Mouse (Mus musculus): ENCODE measurements around the gene Rangap1.

Rangap1 gene

GRCm38 (mm10) chr15:81760361-81761079 lies 15.2 kb upstream of the Rangap1 start:
- ChIA-PET CTCF (interaction anchor here (0.5 to 1.5 kb wide), 8 partner anchors 12 to 1442 kb away, joined by 3 to 5 read pairs (median 3); no protein-coding TSS in a partner anchor), POLR2A (interaction anchor here in 3 of 4 experiments (0.6 to 1.4 kb wide), 9 partner anchors 9 to 132 kb away, joined by 3 to 11 read pairs (median 3); partner anchors contain the start of gene Zc3h7b (in 1 of the 3))

DNA sequence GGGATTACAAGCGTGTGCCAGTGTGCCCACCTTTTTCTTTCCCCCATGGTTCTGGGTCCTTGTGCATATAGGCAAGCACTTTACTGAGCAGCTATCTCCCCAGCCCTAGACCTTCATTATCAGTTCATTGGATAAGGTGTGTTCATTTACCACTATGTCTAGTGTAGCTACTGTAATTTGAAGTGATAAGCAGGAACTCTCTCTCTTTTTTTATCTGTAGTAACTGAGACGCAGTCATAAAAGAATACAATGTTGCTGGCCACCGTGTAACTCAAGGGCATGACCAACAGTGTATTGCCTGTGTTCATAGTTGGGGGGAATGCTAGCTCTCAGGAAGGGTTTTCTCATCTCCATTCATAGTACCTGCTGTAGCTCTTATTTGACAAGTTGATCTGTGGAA lies 14.2 kb upstream of the Rangap1 start:
- POLR2A ChIA-PET, result interaction anchor here in 3 of 4 experiments (0.6 to 2.4 kb wide), 5 partner anchors 9 to 24 kb away, joined by 3 to 11 read pairs (median 4); no protein-coding TSS in a partner anchor

DNA sequence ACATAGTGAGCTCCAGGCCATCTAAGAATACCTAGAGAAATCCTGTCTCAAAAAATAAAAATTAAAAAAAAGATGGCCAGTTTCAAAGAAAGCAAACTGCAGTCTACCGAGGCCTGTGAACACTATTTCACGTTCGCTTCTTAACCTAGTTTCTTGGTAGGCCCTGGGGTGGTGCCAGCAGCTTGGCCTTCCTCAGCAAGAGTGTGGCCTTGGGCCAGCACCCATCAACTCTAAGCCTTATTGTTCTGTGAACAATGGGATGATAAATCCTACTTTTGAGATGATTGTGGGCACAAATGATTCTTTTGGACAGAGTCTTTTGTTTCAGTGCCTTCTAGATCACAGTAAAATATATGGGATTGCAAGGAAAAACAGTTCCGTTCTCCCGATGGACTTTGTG lies 13.4 kb upstream of the Rangap1 start:
- ChIA-PET POLR2A (interaction anchor here in 3 of 4 experiments (0.6 to 2.4 kb wide), 4 partner anchors 13 to 201 kb away, joined by 3 to 6 read pairs (median 4); no protein-coding TSS in a partner anchor), CTCF (no interaction called here)

More for the DNA sequence above, 14.2 kb upstream of the Rangap1 start:
- CTCF ChIA-PET, result interaction anchor here in 1 of 4 experiments (0.5 to 0.6 kb wide), 3 partner anchors 94 to 1441 kb away, joined by 3 to 4 read pairs (median 4); no protein-coding TSS in a partner anchor

DNA sequence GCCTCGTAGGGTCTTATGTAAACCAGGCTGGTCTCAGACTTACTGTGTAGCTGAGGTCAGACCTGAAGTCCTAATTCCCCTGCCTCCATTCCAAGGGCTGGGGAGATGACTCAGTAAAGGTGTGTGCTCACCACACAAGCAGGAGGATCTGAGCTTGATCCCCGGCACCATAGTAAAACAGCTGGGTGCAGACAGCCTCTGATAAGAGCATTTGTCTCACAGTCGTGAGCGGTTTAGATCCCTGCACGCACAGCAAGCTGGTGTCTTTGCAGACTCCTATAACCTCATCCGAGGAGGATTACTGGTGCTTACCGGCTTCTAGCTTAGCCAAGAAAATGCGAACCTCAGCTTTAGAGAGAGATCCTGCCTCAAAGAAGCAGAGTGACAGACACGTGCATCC lies 8.3 kb upstream of the Rangap1 start:
- ChIA-PET CTCF (interaction anchor here in 2 of 4 experiments (0.7 to 1.5 kb wide), 5 partner anchors 9 to 78 kb away, joined by 3 to 4 read pairs (median 3); no protein-coding TSS in a partner anchor), POLR2A (interaction anchor here in 3 of 4 experiments (0.6 to 3.4 kb wide), 9 partner anchors 9 to 57 kb away, joined by 3 to 13 read pairs (median 5); partner anchors contain the start of genes Rangap1 (in 2 of the 3) and Zc3h7b (in 2 of the 3))

DNA sequence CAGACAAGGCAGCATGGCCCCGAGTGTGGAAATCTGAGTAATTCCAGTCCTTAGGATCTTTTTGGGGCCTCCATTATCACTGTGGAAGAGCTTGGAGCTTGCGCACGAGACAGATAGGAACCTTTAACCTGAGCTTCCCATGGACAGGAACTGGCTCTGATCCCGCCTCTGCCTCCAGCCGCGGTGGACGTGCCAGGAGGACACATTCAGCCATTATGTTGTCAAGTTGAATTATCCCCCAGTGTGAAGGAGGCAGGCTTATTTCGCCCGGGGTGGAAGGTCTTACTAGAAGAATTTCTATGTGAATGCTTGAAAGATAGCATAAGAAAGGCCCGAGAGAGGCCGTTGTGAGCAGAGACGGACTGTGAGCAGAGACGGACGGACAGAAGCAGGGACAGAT lies 4.4 kb upstream of the Rangap1 start:
- ChIA-PET POLR2A (interaction anchor here in 3 of 4 experiments (0.6 to 1.8 kb wide), 12 partner anchors 10 to 176 kb away, joined by 3 to 6 read pairs (median 4); partner anchors contain the start of gene Polr3h (in 1 of the 3)), CTCF (interaction anchor here in 1 of 4 experiments (0.9 kb wide), 1 partner anchor 211 kb away, joined by 5 read pairs; the partner anchor contains the start of gene Pmm1)

- CTCF ChIA-PET, result interaction anchor here in 2 of 4 experiments (0.5 to 0.7 kb wide), 2 partner anchors 45 to 1623 kb away, joined by 3 read pairs; no protein-coding TSS in a partner anchor
- POLR2A ChIA-PET, result interaction anchor here in 3 of 4 experiments (0.6 to 1.4 kb wide), 7 partner anchors 8 to 397 kb away, joined by 3 to 13 read pairs (median 4); partner anchors contain the start of genes Aco2 (in 1 of the 3) and Phf5a (in 1 of the 3)
These were observed 328 bp upstream of the Rangap1 start for GRCm38 (mm10) chr15:81745601-81746114.

DNA sequence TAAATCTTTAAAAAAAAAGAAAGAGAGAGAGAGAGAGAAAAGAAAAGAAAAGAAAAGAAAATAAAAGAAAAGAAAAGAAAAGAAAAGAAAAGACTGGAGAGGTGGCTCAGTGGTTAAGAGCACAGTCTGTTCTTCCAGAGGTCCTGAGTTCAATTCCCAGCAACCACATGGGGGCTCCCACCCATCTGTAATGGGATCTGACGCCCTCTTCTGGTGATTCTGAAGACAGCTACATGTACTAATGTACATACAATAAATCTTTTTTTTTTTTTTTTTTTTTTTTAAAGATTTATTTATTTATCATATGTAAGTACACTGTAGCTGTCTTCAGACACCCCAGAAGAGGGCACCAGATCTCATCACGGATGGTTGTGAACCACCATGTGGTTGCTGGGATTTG lies 3.0 kb downstream of the Rangap1 start:
- POLR2A ChIA-PET, result interaction anchor here in 3 of 4 experiments (0.6 to 1.4 kb wide), 8 partner anchors 10 to 223 kb away, joined by 3 to 11 read pairs (median 4); partner anchors contain the start of gene Tef (in 1 of the 3)
- CTCF ChIA-PET, result interaction anchor here (0.6 to 1.6 kb wide), 26 partner anchors 10 to 1107 kb away, joined by 3 to 8 read pairs (median 3); partner anchors contain the start of genes Chadl (in 1 of the 4), Csdc2 (in 1 of the 4) and Tob2 (in 1 of the 4)

GRCm38 (mm10) chr15:81739924-81740323 lies 5.4 kb downstream of the Rangap1 start:
- ChIA-PET POLR2A (interaction anchor here (0.7 to 2.2 kb wide), 31 partner anchors 9 to 407 kb away, joined by 3 to 16 read pairs (median 4); partner anchors contain the start of genes Ep300 (in 1 of the 4), Polr3h (in 1 of the 4), Rbx1 (in 1 of the 4) and Srebf2 (in 1 of the 4)), CTCF (interaction anchor here (0.6 to 1.5 kb wide), 18 partner anchors 9 to 178 kb away, joined by 3 to 7 read pairs (median 5); no protein-coding TSS in a partner anchor)

DNA sequence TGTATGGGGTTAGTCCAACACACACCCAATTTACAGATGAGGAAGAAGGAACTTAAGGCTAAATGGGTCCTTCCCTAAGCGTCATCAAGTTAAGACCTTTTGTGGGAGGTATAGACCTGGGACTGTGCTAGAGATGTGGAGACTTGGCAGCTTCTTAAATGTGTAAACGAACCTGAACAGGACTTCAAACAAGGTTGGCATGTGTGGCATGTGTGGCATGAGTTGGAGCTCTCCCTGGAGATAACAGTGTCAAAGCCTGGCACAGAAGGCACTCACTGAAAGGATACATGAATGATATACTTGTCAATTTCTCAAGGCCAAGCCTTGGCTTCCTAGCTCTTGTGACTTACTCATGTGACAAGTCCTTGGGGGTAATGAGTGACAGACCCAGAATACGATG lies 6.0 kb downstream of the Rangap1 start:
- ChIA-PET POLR2A (interaction anchor here in 3 of 4 experiments (0.8 to 2.2 kb wide), 21 partner anchors 10 to 408 kb away, joined by 3 to 16 read pairs (median 5); partner anchors contain the start of genes Polr3h (in 1 of the 3), Rbx1 (in 1 of the 3) and Srebf2 (in 1 of the 3)), CTCF (interaction anchor here (0.6 to 1.5 kb wide), 13 partner anchors 9 to 179 kb away, joined by 3 to 7 read pairs (median 5); no protein-coding TSS in a partner anchor)

GRCm38 (mm10) chr15:81735075-81735474 lies 10.3 kb downstream of the Rangap1 start:
- ChIA-PET CTCF (interaction anchor here in 1 of 4 experiments (0.8 to 1.9 kb wide), 2 partner anchors 13 to 35 kb away, joined by 3 to 4 read pairs; no protein-coding TSS in a partner anchor), POLR2A (interaction anchor here in 3 of 4 experiments (0.6 to 5.1 kb wide), 16 partner anchors 10 to 235 kb away, joined by 3 to 64 read pairs (median 4); partner anchors contain the start of genes Tob2 (in 1 of the 3) and Zc3h7b (in 1 of the 3))

GRCm38 (mm10) chr15:81729792-81730635 lies 15.3 kb downstream of the Rangap1 start:
- POLR2A ChIA-PET, result interaction anchor here (0.5 to 3.5 kb wide), 24 partner anchors 10 to 383 kb away, joined by 3 to 37 read pairs (median 5); partner anchors contain the start of genes Aco2 (in 2 of the 4), Phf5a (in 2 of the 4), Rangap1 (in 2 of the 4) and Zc3h7b (in 2 of the 4)
- CTCF ChIA-PET, result interaction anchor here in 1 of 4 experiments (0.8 kb wide), 1 partner anchor 12 kb away, joined by 4 read pairs; no protein-coding TSS in a partner anchor

- ChIA-PET CTCF (interaction anchor here in 2 of 4 experiments (0.8 to 1.2 kb wide), 3 partner anchors 10 to 30 kb away, joined by 3 to 4 read pairs (median 4); no protein-coding TSS in a partner anchor), POLR2A (interaction anchor here (0.5 to 3.5 kb wide), 35 partner anchors 9 to 383 kb away, joined by 3 to 37 read pairs (median 5); partner anchors contain the start of genes Aco2 (in 2 of the 4), Phf5a (in 2 of the 4), Rangap1 (in 2 of the 4) and Zc3h7b (in 2 of the 4))
These were observed 16.0 kb downstream of the Rangap1 start for GRCm38 (mm10) chr15:81729241-81729791.

- ChIA-PET POLR2A (interaction anchor here in 3 of 4 experiments (0.6 to 9.7 kb wide), 13 partner anchors 10 to 208 kb away, joined by 3 to 64 read pairs (median 3); partner anchors contain the start of genes Ep300 (in 1 of the 3), Rangap1 (in 1 of the 3) and Zc3h7b (in 1 of the 3)), CTCF (interaction anchor here in 1 of 4 experiments (0.7 kb wide), 1 partner anchor 25 kb away, joined by 3 read pairs; no protein-coding TSS in a partner anchor)
These were observed 19.4 kb downstream of the Rangap1 start for GRCm38 (mm10) chr15:81725965-81726364.

DNA sequence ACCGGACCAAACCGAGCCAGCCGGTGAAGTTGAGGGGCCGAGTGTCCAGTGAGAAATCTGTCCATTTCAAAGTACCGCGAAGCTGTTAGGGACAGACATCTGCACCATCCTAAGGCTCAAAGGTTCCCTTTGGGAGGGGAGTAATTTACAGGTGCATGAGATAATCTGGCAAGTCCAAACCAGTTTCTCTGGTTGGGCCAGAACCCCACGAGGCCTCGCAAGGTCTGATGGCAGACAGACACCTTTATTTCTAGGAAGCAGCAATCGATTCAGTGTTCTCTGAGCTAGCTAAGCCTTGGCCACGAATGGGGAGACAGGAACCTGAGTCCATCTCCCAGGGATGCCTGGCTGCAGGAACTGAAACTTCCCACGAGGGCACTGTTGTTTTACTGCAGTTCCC lies 21.7 kb downstream of the Rangap1 start:
- CTCF ChIA-PET, result interaction anchor here in 2 of 4 experiments (0.8 to 1.8 kb wide), 2 partner anchors 16 to 21 kb away, joined by 3 to 6 read pairs; partner anchors contain the start of genes Rangap1 (in 1 of the 2) and Zc3h7b (in 1 of the 2)
- POLR2A ChIA-PET, result interaction anchor here (0.5 to 11.1 kb wide), 21 partner anchors 11 to 1514 kb away, joined by 3 to 154 read pairs (median 5); partner anchors contain the start of genes L3mbtl2 (in 1 of the 4), Srebf2 (in 1 of the 4) and Zc3h7b (in 1 of the 4)

DNA sequence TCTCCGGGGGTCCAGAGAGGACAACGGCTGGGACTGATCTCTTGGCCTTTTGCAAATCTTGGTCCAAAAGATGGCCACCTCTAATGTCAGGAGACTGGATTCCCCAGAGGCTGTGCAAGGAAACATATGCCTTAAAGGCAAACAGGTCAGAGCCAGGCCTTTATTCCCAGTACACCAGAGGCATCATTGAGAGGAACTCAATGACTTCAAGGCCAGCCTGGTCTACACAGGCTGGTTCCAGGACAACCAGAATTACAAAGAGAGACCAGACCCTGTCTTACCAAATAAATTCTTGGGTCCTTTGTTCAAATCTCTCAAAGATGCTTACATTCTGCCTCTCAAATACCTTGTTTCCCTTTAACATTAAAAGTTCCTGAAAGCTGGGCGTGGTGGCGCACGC lies 23.0 kb downstream of the Rangap1 start:
- POLR2A ChIA-PET, result interaction anchor here (0.6 to 11.1 kb wide), 37 partner anchors 10 to 443 kb away, joined by 3 to 154 read pairs (median 5); partner anchors contain the start of genes Ep300 (in 1 of the 4), L3mbtl2 (in 1 of the 4), Phf5a (in 1 of the 4) and Srebf2 (in 1 of the 4)
- CTCF ChIA-PET, result interaction anchor here in 2 of 4 experiments (1.1 to 1.8 kb wide), 5 partner anchors 12 to 22 kb away, joined by 3 to 6 read pairs (median 4); no protein-coding TSS in a partner anchor
